Mouse (Mus musculus) CH12.LX (cell line): ENCODE measurements around the gene Dhx33. TPM values are rescaled to one million over a fixed set of nuclear protein-coding genes. Genes with fewer than 3 reads are reported as not detected.

Experiments
- DNase-seq: peaks from one replicate; pipeline ENCODE4 v3.0.0-alpha.2; 2013; ENCODE audit errors: extremely low read depth
- H3K27ac ChIP-seq: 2 replicates; pipeline ENCODE4 v1.5.1; 2012; ENCODE audit warnings: low read depth, mild to moderate bottlenecking, control low read depth, moderate library complexity; ENCODE audit not compliant: insufficient read depth
- H3K27me3 ChIP-seq: replicated peaks from 2 replicates; pipeline ENCODE3; 2012; ENCODE audit warnings: inconsistent platforms
- H3K36me3 ChIP-seq, 2 experiments: replicated peaks in 1 of 2; 2 replicates each; pipeline versions ENCODE3 to v1.6.1; 2012; ENCODE audit warnings: inconsistent platforms in 1 of 2, low read length in 1 of 2, mild to moderate bottlenecking in 1 of 2, mixed read lengths in 1 of 2, moderate library complexity in 1 of 2; ENCODE audit not compliant: control insufficient read depth in 1 of 2, insufficient read depth in 1 of 2
- H3K4me1 ChIP-seq, 2 experiments: 2 replicates each; pipeline ENCODE4 v1.6.1; 2012; ENCODE audit warnings: inconsistent platforms in 1 of 2, moderate library complexity in 1 of 2; ENCODE audit not compliant: insufficient read depth in 2 of 2, control insufficient read depth in 1 of 2
- H3K4me2 ChIP-seq: 2 replicates; pipeline ENCODE4 v1.6.1; 2012; ENCODE audit warnings: low read depth, mild to moderate bottlenecking, control low read depth; ENCODE audit not compliant: poor library complexity, insufficient read depth, severe bottlenecking
- H3K4me3 ChIP-seq, 3 experiments: fragments of 150-350 bp in 1 of 3; sonication (generic) in 1 of 3; replicated peaks in 1 of 3; 2 replicates each; pipeline versions ENCODE3 to v1.5.1; 2011 to 2012; ENCODE audit warnings: low read depth in 2 of 3, low read length in 2 of 3, mild to moderate bottlenecking in 2 of 3, moderate library complexity in 2 of 3, control low read depth in 1 of 3, improper control_type of control experiment in 1 of 3, inconsistent platforms in 1 of 3, mixed read lengths in 1 of 3; ENCODE audit not compliant: poor library complexity in 1 of 3
- H3K79me2 ChIP-seq: replicated peaks from 2 replicates; pipeline ENCODE4 v1.6.1; 2012; ENCODE audit warnings: mild to moderate bottlenecking, moderate library complexity; ENCODE audit not compliant: control insufficient read depth, poor library complexity, insufficient read depth, severe bottlenecking; ENCODE audit errors: extremely low read depth
- H3K9ac ChIP-seq: 2 replicates; pipeline ENCODE4 v1.6.1; 2012; ENCODE audit warnings: low read depth, mild to moderate bottlenecking, control low read depth, moderate library complexity; ENCODE audit not compliant: insufficient read depth
- H3K9me3 ChIP-seq: replicated peaks from 2 replicates; pipeline ENCODE3; 2012; ENCODE audit warnings: low read length, inconsistent platforms, mixed read lengths
- BHLHE40 ChIP-seq: IDR thresholded peaks from 2 replicates; pipeline ENCODE4 v1.6.1; 2011; ENCODE audit warnings: mild to moderate bottlenecking, low read depth, low read length, improper control_type of control experiment
- CTCF ChIP-seq, 2 experiments: IDR thresholded peaks in 1 of 2; conservative IDR thresholded peaks in 1 of 2; 2 replicates each; pipeline ENCODE4 v1.5.1; 2011 to 2012; ENCODE audit warnings: low read depth in 2 of 2, low read length in 2 of 2, improper control_type of control experiment in 1 of 2, inconsistent platforms in 1 of 2, mild to moderate bottlenecking in 1 of 2, moderate library complexity in 1 of 2
- E2F4 ChIP-seq: IDR thresholded peaks from 2 replicates; pipeline ENCODE4 v1.6.1; 2011; ENCODE audit warnings: low read depth, low read length, improper control_type of control experiment; ENCODE audit not compliant: insufficient replicate concordance
- IRF4 ChIP-seq: IDR thresholded peaks from 2 replicates; pipeline ENCODE4 v1.6.1; 2014; ENCODE audit warnings: low read depth, mild to moderate bottlenecking, inconsistent platforms, low read length, improper control_type of control experiment
- JUND ChIP-seq: conservative IDR thresholded peaks from 2 replicates; pipeline ENCODE4 v1.6.1; 2011; ENCODE audit warnings: low read depth, low read length, improper control_type of control experiment
- MAX ChIP-seq: IDR thresholded peaks from 2 replicates; pipeline ENCODE4 v1.6.1; 2011; ENCODE audit warnings: low read length, improper control_type of control experiment
- MAZ ChIP-seq: IDR thresholded peaks from 2 replicates; pipeline ENCODE4 v1.6.1; 2012; ENCODE audit warnings: low read depth, mild to moderate bottlenecking, inconsistent platforms, low read length, improper control_type of control experiment, moderate library complexity
- MYC ChIP-seq: IDR thresholded peaks from 2 replicates; pipeline ENCODE4 v1.6.1; 2011; ENCODE audit warnings: low read depth, mild to moderate bottlenecking, improper control_type of control experiment, low read length
- PAX5 ChIP-seq: IDR thresholded peaks from 2 replicates; pipeline ENCODE4 v1.6.1; 2012; ENCODE audit warnings: low read length, inconsistent platforms, mixed read lengths
- POLR2AphosphoS2 ChIP-seq: IDR thresholded peaks from 2 replicates; pipeline ENCODE4 v1.6.1; 2011; ENCODE audit warnings: low read depth, low read length, improper control_type of control experiment
- SMC3 ChIP-seq: IDR thresholded peaks from 2 replicates; pipeline ENCODE4 v1.6.1; 2011; ENCODE audit warnings: low read depth, low read length, improper control_type of control experiment
- UBTF ChIP-seq: IDR thresholded peaks from 2 replicates; pipeline ENCODE4 v1.6.1; 2012; ENCODE audit warnings: low read depth, mild to moderate bottlenecking, inconsistent platforms, low read length, improper control_type of control experiment, moderate library complexity
- USF1 ChIP-seq: IDR thresholded peaks from 2 replicates; pipeline ENCODE4 v1.6.1; 2014; ENCODE audit warnings: low read depth, mild to moderate bottlenecking, inconsistent platforms, low read length, improper control_type of control experiment
- USF2 ChIP-seq: conservative IDR thresholded peaks from 2 replicates; pipeline ENCODE4 v1.6.1; 2011; ENCODE audit warnings: low read depth, low read length, improper control_type of control experiment
- ZKSCAN1 ChIP-seq: IDR thresholded peaks from 2 replicates; pipeline ENCODE4 v1.6.1; 2012; ENCODE audit warnings: low read depth, inconsistent platforms, low read length, improper control_type of control experiment, borderline replicate concordance
- dilution Hi-C: fragments of 300-500 bp; cut with MboI; formaldehyde crosslinking; loops from 2 replicates; pipeline ENCODE4 v1.14.3; 2020; ENCODE audit warnings: low sequenced_read_pairs; ENCODE audit not compliant: extremely low pct_unique_long_range_greater_than_20kb, extremely low pct_ligation_motif_present
- in situ Hi-C: fragments of 300-500 bp; cut with MboI; formaldehyde crosslinking; loops from 3 replicates; pipeline ENCODE4 v1.14.3; 2019; ENCODE audit warnings: low sequenced_read_pairs, low pct_ligation_motif_present, low pct_unique_long_range_greater_than_20kb, mixed read lengths
- polyA plus RNA-seq: library from polyadenylated mRNA; unstranded; fragments of >175 nt; gene quantifications from 2 replicates; pipeline ENCODE4 v1.2.1, GENCODE M21; 2012; ENCODE audit warnings: low read depth; ENCODE audit not compliant: insufficient read length
- total RNA-seq, 2 experiments: library from RNA; depleted of rRNA; stranded (reverse); fragments of 300-350 nt in 1 of 2; fragments of >200 nt in 1 of 2; gene quantifications; 2 replicates each; pipeline ENCODE4 v1.2.3; 2012 to 2014

The Dhx33 gene
- total and polyA plus RNA-seq, 3 experiments: 34.4 to 55.9 (median 43.0) TPM

GRCm38 (mm10) chr11:71032070-71032469 is 27.8 kb upstream of the Dhx33 start:
- Histone ChIP-seq H3K27ac (no peak overlapping the region), H3K9ac (no peak overlapping the region), H3K36me3 (peaks cover 9 to 40% of the 10 kb centered on the region in 2 experiments), H3K4me2 (no peak overlapping the region), H3K27me3 (no peaks in the 10 kb centered on the region)
- DNase-seq: no peak
- dilution Hi-C loops (no loop called here), in situ Hi-C loops (no loop called here)
- TF ChIP-seq CTCF (conservative IDR thresholded peaks at IDR 0.05 in 1 of 2, IDR thresholded peaks at IDR 0.05 in 1 of 2; ENCODE audit: low read depth in 2 of 2, low read length in 2 of 2) (no peak), POLR2AphosphoS2 (no peak), IRF4 (no peak), USF1 (no peak), E2F4 (no peak), MAZ (no peak), BHLHE40 (no peak), MAX (no peak), JUND (no peak), USF2 (no peak), ZKSCAN1 (no peak), PAX5 (no peak), SMC3 (no peak), UBTF (no peak)
- TF ChIP-seq, all 38 proteins: peak for 0
- Histone ChIP-seq H3K4me1 (peaks cover 0 to 9% of the 10 kb centered on the region in 2 experiments; a peak in 2 of 4 replicates), H3K79me2 (no peaks in the 10 kb centered on the region), H3K4me3 (no peak overlapping the region), H3K9me3 (no peaks in the 10 kb centered on the region)

GRCm38 (mm10) chr11:71029403-71030118 is 25.3 kb upstream of the Dhx33 start:
- in situ Hi-C loops (no loop called here), dilution Hi-C loops (no loop called here)
- Histone ChIP-seq H3K4me2 (no peak overlapping the region), H3K4me1 (peaks cover 0 to 15% of the 10 kb centered on the region in 2 experiments; a peak in 2 of 4 replicates), H3K27ac (no peak overlapping the region), H3K4me3 (no peak overlapping the region), H3K36me3 (peaks cover 32 to 65% of the 10 kb centered on the region in 2 experiments), H3K9me3 (no peaks in the 10 kb centered on the region), H3K27me3 (no peaks in the 10 kb centered on the region), H3K79me2 (0 out of 2 replicates have a peak, but pooled peaks cover 3% of the 10 kb centered on the region), H3K9ac (no peak overlapping the region)
- TF ChIP-seq MYC: no peak
- DNase-seq: no peak
